Mouse (Mus musculus) testis, adult 2 months (tissue): Measurements from ENCODE around the gene Gm1123.

Experiments
- CTCF ChIP-seq: fragments of 200-500 bp; IDR thresholded peaks from 2 replicates; pipeline ENCODE4 v1.5.1; 2012; ENCODE audit warnings: low read depth, mild to moderate bottlenecking, inconsistent platforms, low read length, moderate library complexity; ENCODE audit not compliant: control insufficient read depth, insufficient read depth, insufficient replicate concordance
- POLR2A ChIP-seq: fragments of 200-500 bp; IDR thresholded peaks from 2 replicates; pipeline ENCODE4 v1.6.1; 2012; ENCODE audit warnings: low read depth, mild to moderate bottlenecking, inconsistent platforms, low read length, moderate library complexity; ENCODE audit not compliant: control insufficient read depth

DNA sequence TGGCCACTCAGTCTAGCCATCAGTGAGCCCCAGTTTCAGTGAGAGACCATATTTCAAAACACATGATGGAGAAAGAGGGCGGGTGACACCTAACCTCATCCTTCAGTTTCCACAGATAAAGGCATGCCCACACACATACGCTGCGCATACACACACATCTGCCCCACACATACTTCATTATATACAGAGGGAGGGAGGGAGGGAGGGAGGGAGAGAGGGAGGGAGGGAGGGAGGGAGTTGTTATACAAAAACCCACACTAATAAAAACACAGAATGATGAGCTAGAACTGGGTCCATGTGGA lies 25.7 kb downstream of the Gm1123 start:
- TF ChIP-seq CTCF (no peak), POLR2A (no peak)
